Mouse (Mus musculus): Measurements from ENCODE around the gene Uggt2. TPM values are rescaled to one million over a fixed set of nuclear protein-coding genes. Genes with fewer than 3 reads are reported as not detected.

Gene Uggt2
- total RNA-seq, 1 experiment from 2014 or later: 12.0 TPM

Other genes with a start within 250 kb of the Uggt2 start
- 13.3 and 13.4 TPM in 2 replicates for gene Dzip1, start 174.0 kb downstream of the Uggt2 start, total RNA-seq (2021)
- gene Dnajc3, start 161.5 kb downstream of the Uggt2 start, total RNA-seq (2021): 53.6 and 56.4 TPM in 2 replicates
- 1.4 TPM in 2 replicates for gene Hs6st3, start 38.9 kb upstream of the Uggt2 start, total RNA-seq (2021)

All from adrenal gland, postnatal 14 days (tissue).